Mouse (Mus musculus) ES-Bruce4 (cell line): ENCODE results near the gene Sla2.

Experiments
- CTCF ChIP-seq: IDR thresholded peaks from one replicate; pipeline ENCODE4 v1.8.1; 2011; ENCODE audit warnings: low read depth, low read length
- EP300 ChIP-seq: IDR thresholded peaks from 2 replicates; pipeline ENCODE4 v1.6.1; 2011; ENCODE audit warnings: low read depth, low read length; ENCODE audit not compliant: insufficient read depth
- POLR2A ChIP-seq: IDR thresholded peaks from one replicate; pipeline ENCODE4 v1.8.1; 2011; ENCODE audit warnings: low read length; ENCODE audit not compliant: insufficient read depth

DNA sequence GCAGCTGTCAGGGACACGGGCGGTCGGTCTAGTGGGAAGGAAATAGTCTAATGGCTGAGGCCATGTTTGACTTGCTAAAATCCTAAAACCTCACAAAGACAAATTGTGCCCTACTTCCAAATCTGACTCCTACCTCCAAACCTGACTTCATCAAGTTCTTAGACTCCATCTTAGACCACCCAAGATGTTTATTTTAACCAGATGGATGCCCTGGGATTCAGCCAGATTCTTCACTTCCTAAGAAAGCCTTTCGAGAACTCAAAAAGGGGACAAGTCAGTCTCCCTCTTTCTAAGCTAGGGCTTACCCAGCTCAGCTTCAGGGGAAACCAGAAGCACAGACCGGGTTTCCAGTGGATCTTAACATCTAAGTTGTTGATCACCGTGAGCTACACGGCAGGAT, 28.3 kb downstream of the Sla2 start:
- TF ChIP-seq CTCF (no peak), EP300 (no peak), POLR2A (no peak)
